Mouse (Mus musculus) intestine, embryonic 14.5 days (tissue): ENCODE results near the gene Pard3. TPM values are rescaled to one million over a fixed set of nuclear protein-coding genes. Genes with fewer than 3 reads are reported as not detected.

Experiments
- ATAC-seq: fragments of 200-750 bp; cut with Nextera tagmentation; replicated peaks from 2 replicates; pipeline ENCODE4 v1.8.0; 2017; ENCODE audit warnings: low read depth, moderate number of reproducible peaks, moderate TSS enrichment, moderate library complexity; ENCODE audit not compliant: low FRiP score, low TSS enrichment
- DNase-seq: peaks from one replicate; pipeline ENCODE4 v3.0.0-alpha.2; 2018; ENCODE audit warnings: low spot score
- H3K27ac ChIP-seq: fragments of 300-500 bp; sonication (generic); 2 replicates; pipeline ENCODE4 v1.5.1; 2014; ENCODE audit warnings: low read depth, mild to moderate bottlenecking, control low read depth
- H3K27me3 ChIP-seq: fragments of 300-500 bp; sonication (generic); replicated peaks from 2 replicates; pipeline ENCODE4 v1.6.1; 2014; ENCODE audit warnings: low read length, control low read depth; ENCODE audit not compliant: control insufficient read depth, insufficient read depth
- H3K36me3 ChIP-seq: fragments of 300-500 bp; sonication (generic); 2 replicates; pipeline ENCODE4 v1.6.1; 2014; ENCODE audit warnings: low read length, control low read depth; ENCODE audit not compliant: control insufficient read depth, insufficient read depth
- H3K4me1 ChIP-seq: fragments of 300-500 bp; sonication (generic); replicated peaks from 2 replicates; pipeline ENCODE4 v1.6.1; 2014; ENCODE audit warnings: low read length, control low read depth, mixed read lengths; ENCODE audit not compliant: control insufficient read depth, insufficient read depth
- H3K4me2 ChIP-seq: fragments of 300-500 bp; sonication (generic); 2 replicates; pipeline ENCODE4 v1.6.1; 2014; ENCODE audit warnings: low read length
- H3K4me3 ChIP-seq: fragments of 300-500 bp; sonication (generic); 2 replicates; pipeline ENCODE4 v1.5.1; 2014; ENCODE audit warnings: low read depth, low read length, control low read depth, mixed read lengths
- H3K9ac ChIP-seq: fragments of 300-500 bp; sonication (generic); 2 replicates; pipeline ENCODE4 v1.6.1; 2014; ENCODE audit warnings: mild to moderate bottlenecking, low read length
- H3K9me3 ChIP-seq: fragments of 300-500 bp; sonication (generic); 2 replicates; pipeline ENCODE4 v1.6.1; 2016; ENCODE audit warnings: low read length, control low read depth; ENCODE audit not compliant: control insufficient read depth
- WGBS: fragments of 180-500 bp; shearing (Covaris S2); extraction: QIAGEN DNeasy Blood & Tissue Kit; methylation state at CpG from one replicate; pipeline ENCODE4 v1.1.7; 2014; 5-methylcytosine and 5-hydroxymethylcytosine counted together
- polyA plus RNA-seq: library from polyadenylated mRNA; unstranded; fragments of >200 nt; fragmentation: Nextera tagmentation; extraction: Ambion mirVana; gene quantifications from 2 replicates; pipeline ENCODE4 v1.2.1, GENCODE M21; 2014

The Pard3 gene
- polyA plus RNA-seq, 1 experiment from 2014 or later: 36.6 TPM

- ATAC-seq: no peak
- no peaks in the 10 kb centered on the region for H3K27me3 ChIP-seq
- H3K4me1 ChIP-seq: no peaks in the 10 kb centered on the region
- H3K27ac ChIP-seq: no peak overlapping the region
- no peaks in the 10 kb centered on the region for H3K36me3 ChIP-seq
- WGBS: 92% methylated on average over 11 of the region's 11 CpGs
- no peaks in the 10 kb centered on the region for H3K9me3 ChIP-seq
- no peak overlapping the region for H3K4me2 ChIP-seq
- no peak overlapping the region for H3K4me3 ChIP-seq
- no peak overlapping the region for H3K9ac ChIP-seq
- DNase-seq: no peak
Measured at GRCm38 (mm10) chr8:127338183-127338582, 274.5 kb downstream of the Pard3 start.

DNA sequence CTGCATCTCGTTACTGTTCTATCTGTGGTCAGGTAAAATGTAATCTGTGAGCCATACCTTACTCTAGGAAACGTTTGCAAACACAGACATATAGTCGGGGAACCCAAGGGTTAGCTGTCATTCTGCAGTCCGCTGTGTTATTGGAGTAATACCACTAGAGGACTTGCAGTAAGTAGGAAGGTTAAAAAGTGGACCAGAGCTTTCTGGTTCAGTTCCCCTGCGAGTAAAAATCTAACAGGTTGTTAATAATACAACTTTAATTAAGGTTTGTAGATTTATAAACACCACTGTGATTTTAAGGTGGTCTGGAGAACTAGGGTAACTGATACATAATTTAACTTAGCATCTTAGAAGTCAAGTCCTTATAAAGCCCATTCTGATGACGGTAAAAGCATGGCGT, 277.4 kb downstream of the Pard3 start:
- Histone ChIP-seq H3K9me3 (no peaks in the 10 kb centered on the region), H3K4me3 (no peak overlapping the region), H3K4me2 (no peak overlapping the region), H3K9ac (no peak overlapping the region), H3K27me3 (no peaks in the 10 kb centered on the region), H3K36me3 (no peaks in the 10 kb centered on the region), H3K4me1 (no peaks in the 10 kb centered on the region), H3K27ac (no peak overlapping the region)
- ATAC-seq (no peak), DNase-seq (no peak)
- WGBS: 83% methylated on average over 7 of the region's 7 CpGs

GRCm38 (mm10) chr8:127343115-127343514, 279.4 kb downstream of the Pard3 start:
- Histone ChIP-seq H3K9me3 (no peaks in the 10 kb centered on the region), H3K27me3 (no peaks in the 10 kb centered on the region), H3K4me2 (no peak overlapping the region), H3K36me3 (no peaks in the 10 kb centered on the region), H3K27ac (no peak overlapping the region), H3K9ac (no peak overlapping the region), H3K4me1 (no peaks in the 10 kb centered on the region), H3K4me3 (no peak overlapping the region)
- no peak for DNase-seq
- ATAC-seq: no peak
- WGBS: 61% methylated on average over 2 of the region's 2 CpGs

- Histone ChIP-seq H3K9ac (no peak overlapping the region), H3K4me1 (no peaks in the 10 kb centered on the region), H3K9me3 (no peaks in the 10 kb centered on the region), H3K4me2 (no peak overlapping the region), H3K36me3 (no peaks in the 10 kb centered on the region), H3K4me3 (no peak overlapping the region), H3K27me3 (no peaks in the 10 kb centered on the region), H3K27ac (no peak overlapping the region)
- DNase-seq (no peak), ATAC-seq (no peak)
- 78% methylated on average over 3 of the region's 3 CpGs for WGBS
Measured at GRCm38 (mm10) chr8:127344421-127344820, 280.7 kb downstream of the Pard3 start.

DNA sequence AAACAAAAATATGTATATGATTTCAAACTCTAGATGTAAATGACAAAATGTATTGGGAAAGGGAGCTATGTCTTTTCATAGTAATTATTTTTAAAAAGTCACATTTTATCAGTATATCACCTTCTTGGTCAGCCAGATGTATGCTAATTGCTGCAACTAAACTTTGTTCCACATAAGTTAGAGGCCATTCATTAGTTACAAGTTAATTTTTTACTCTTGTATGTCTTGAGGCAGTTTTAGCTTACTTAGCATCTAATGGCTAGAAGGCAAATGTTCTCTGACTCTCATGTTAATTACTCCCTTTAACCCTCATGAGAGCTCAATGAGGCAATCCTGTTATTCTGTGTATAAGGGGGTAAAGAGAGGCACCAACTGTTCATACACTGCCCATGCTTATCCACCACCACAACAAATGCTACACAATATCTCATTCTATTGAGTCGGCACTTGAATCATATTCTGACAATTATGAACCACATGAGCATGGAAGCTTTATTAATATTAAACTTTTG, 282.3 kb downstream of the Pard3 start:
- Histone ChIP-seq H3K36me3 (no peaks in the 10 kb centered on the region), H3K9ac (no peak overlapping the region), H3K27me3 (no peaks in the 10 kb centered on the region), H3K9me3 (no peaks in the 10 kb centered on the region), H3K4me3 (no peak overlapping the region), H3K27ac (no peak overlapping the region), H3K4me2 (no peak overlapping the region), H3K4me1 (no peaks in the 10 kb centered on the region)
- ATAC-seq: no peak
- 98% methylated on average over 1 of the region's 1 CpGs for WGBS
- DNase-seq: no peak

- DNase-seq: no peak
- no peaks in the 10 kb centered on the region for H3K36me3 ChIP-seq
- ATAC-seq: no peak
- H3K9me3 ChIP-seq: no peaks in the 10 kb centered on the region
- no peak overlapping the region for H3K9ac ChIP-seq
- no peak overlapping the region for H3K27ac ChIP-seq
- no peaks in the 10 kb centered on the region for H3K4me1 ChIP-seq
- no peak overlapping the region for H3K4me3 ChIP-seq
- no peaks in the 10 kb centered on the region for H3K27me3 ChIP-seq
- WGBS: 84% methylated on average over 2 of the region's 2 CpGs
- no peak overlapping the region for H3K4me2 ChIP-seq
Measured at GRCm38 (mm10) chr8:127347890-127348495, 284.3 kb downstream of the Pard3 start.

- ATAC-seq (no peak), DNase-seq (no peak)
- no peak overlapping the region for H3K4me3 ChIP-seq
- no peak overlapping the region for H3K9ac ChIP-seq
- H3K4me2 ChIP-seq: no peak overlapping the region
- H3K27ac ChIP-seq: no peak overlapping the region
- no peaks in the 10 kb centered on the region for H3K9me3 ChIP-seq
- no peaks in the 10 kb centered on the region for H3K27me3 ChIP-seq
- no peaks in the 10 kb centered on the region for H3K4me1 ChIP-seq
- H3K36me3 ChIP-seq: peaks cover 6% of the 10 kb centered on the region; the same call in 1 of the 2 replicates
Measured at GRCm38 (mm10) chr8:127361796-127362195, 298.1 kb downstream of the Pard3 start.

DNA sequence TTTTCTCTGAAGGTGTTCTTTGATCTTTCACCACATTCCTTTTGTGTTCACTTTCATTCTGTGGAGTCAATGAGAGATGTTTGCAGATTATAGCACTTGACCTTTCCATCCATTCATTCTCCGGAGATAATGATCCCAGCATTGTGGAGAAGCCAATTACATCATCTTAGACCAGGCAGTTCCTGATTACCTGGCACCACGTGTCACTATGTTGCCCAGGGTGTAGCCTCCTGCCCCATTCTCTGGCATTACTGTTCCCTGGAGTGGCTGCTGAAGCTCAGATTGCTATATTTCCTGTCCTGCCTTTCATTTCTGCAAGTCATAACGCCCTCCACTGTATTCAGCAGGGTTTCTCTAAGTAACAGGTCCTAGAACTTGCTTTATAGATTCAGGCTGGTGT, 304.7 kb downstream of the Pard3 start:
- Histone ChIP-seq H3K27ac (no peak overlapping the region), H3K36me3 (peaks cover 21% of the 10 kb centered on the region), H3K9me3 (no peaks in the 10 kb centered on the region), H3K27me3 (no peaks in the 10 kb centered on the region), H3K4me1 (no peaks in the 10 kb centered on the region), H3K4me2 (no peak overlapping the region), H3K4me3 (no peak overlapping the region), H3K9ac (no peak overlapping the region)
- no peak for DNase-seq
- WGBS: 75% methylated on average over 3 of the region's 3 CpGs
- no peak for ATAC-seq

DNA sequence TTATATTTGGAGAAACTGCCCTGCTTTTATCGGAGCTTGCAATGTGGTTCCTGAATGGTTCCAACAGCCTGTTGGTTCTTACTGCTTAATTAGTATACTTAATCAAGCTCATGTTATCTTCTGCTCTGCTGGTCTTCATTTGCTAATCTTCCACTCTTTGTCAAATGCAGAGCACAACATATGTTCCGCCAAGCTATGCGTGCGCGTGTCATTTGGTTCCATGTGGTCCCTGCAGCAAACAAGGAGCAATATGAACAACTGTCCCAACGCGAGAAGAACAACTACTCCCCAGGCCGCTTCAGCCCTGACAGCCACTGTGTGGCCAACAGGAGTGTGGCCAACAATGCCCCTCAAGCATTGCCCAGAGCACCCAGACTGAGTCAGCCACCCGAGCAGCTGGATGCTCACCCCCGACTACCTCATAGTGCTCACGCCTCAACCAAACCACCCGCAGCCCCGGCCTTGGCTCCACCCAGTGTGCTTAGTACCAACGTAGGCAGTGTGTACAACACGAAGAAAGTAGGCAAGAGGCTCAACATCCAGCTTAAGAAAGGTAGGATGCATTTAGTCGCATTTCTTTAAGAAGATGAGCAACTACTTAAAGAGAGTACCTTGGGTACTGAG, 307.7 kb downstream of the Pard3 start:
- 94% methylated on average over 16 of the region's 16 CpGs for WGBS
- no peak for ATAC-seq
- DNase-seq: no peak
- no peak overlapping the region for H3K4me2 ChIP-seq
- no peak overlapping the region for H3K9ac ChIP-seq
- no peaks in the 10 kb centered on the region for H3K9me3 ChIP-seq
- H3K36me3 ChIP-seq: peaks cover 21% of the 10 kb centered on the region
- H3K27ac ChIP-seq: no peak overlapping the region
- H3K27me3 ChIP-seq: no peaks in the 10 kb centered on the region
- no peaks in the 10 kb centered on the region for H3K4me1 ChIP-seq
- H3K4me3 ChIP-seq: no peak overlapping the region
